Mouse (Mus musculus): ENCODE data around the gene Gm49398.

Gm49398 gene

DNA sequence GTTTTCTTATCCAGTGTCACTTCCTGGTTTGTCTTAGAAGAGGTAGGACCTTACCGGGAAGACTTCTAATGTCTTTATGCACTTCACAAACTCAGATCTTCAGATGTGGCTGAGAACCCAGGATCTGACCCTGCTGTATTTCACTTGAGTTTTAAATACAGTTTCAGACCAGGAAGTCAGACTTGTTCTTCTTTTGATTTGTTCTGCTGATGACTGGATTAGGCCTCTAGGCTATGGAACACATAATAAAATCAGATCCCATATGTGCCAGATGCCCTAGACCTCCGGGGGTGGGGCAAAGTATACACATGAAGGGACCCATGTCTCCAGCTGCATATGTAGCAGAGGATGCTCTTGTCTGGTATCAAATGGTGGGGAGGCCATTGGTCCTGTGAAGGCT is at the start of gene Gm49398:
Gene Gm49398, minus strand, starts transcription at position 101 of the 400 bp plus-strand sequence.
- DNase-seq = no peak

DNA sequence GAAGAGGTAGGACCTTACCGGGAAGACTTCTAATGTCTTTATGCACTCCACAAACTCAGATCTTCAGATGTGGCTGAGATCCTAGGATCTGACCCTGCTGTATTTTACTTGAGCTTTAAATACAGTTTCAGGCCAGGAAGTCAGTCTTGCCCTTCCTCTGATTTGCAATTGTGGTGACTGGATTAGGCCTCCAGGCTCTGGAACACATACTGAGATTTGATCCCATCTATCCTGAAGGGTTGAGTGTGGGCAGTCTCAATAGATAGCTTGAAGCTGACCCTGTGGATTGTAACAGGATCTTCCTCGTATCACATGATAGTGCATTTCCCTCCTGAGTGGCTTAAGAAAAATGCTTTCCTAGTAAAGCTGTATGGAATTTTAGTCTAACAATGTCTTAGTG is 33.4 kb downstream of the Gm49398 start, which contains the start of gene Cts8:
Gene Cts8, minus strand, starts transcription at position 101 of the 400 bp plus-strand sequence.
- no peak for DNase-seq

DNA sequence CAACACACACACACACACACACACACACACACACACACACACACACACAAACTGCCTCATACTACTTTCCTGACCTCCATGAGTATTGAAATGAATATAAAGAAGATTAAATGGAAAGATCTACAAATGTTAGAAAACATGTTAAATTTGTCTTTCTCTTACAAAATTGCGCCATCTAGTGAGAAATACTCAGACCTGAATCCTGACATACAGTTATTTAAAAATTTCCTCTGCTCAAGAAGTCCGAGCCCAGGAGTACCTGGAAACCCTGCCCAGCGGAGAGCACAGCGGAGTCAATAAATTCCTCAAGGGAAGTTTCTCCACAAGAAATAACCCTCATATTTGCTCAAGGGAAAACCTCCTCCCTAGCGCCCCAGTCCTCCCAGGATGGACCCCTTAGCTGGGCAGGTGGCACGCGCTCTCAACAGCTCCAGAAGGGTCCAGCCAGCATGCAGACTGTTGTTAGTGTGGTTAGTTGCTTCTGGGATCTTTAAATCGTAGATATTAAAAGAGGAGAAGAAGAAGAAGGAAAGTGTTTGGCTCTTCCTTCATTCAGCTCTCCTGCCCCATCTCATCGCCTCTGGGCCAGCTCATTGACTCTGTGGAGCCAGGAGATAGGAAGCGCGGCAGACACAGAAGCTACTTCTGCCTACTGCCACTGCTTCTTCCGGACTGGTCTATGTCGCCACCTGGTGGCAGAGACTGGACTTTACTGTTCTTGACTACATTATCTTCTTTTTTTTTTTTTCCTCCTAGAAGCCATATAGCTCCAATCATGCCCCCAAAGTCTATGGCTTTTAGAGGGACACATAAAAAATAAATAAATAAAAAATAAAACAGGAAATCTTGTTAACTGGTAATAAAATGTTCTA is 47.3 kb downstream of the Gm49398 start:
- DNase-seq = peak; percentile 33 to 43

DNA sequence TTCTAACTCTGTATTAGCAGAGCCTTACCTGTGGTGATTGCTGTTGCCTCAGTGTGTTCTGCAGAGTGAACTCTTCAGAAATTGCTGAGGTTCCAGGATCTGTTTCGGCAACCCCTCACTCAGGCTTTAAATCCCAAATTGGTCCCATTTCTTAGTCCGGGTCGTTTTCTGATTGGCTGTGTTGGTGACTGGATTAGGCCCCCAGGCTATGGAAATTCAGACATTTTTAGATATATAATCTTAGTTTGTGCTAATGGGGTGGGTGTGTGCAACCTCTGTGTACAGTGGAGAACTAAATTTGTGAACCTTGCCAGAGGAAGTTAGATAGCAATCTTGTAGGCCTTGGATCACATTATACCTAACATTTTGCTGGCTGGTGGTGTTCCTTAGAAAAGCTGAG is 85.3 kb downstream of the Gm49398 start, which contains the start of gene Cts6:
Gene Cts6, minus strand, starts transcription at position 101 of the 400 bp plus-strand sequence.
- no peak for DNase-seq

Measured in lung, postnatal 4 days (tissue).